Mouse (Mus musculus) left cerebral cortex, adult 6 months (tissue): ENCODE results near the gene Arhgap9. TPM values are rescaled to one million over a fixed set of nuclear protein-coding genes. Genes with fewer than 3 reads are reported as not detected.

Experiments used
- long read RNA-seq, 2 experiments: library from polyadenylated mRNA; unstranded; transcript quantifications; one replicate each; pipeline ENCODE4 v2.0.0; 2019 to 2020
- polyA plus RNA-seq: library from polyadenylated mRNA; unstranded; fragments of <200 nt; fragmentation: Nextera tagmentation; gene quantifications from 2 replicates; pipeline ENCODE4 v1.2.3, GENCODE M21; 2021

Arhgap9 gene
- 0.77 and 1.0 TPM in 2 replicates for polyA plus RNA-seq
- long read RNA-seq, experiment 1, partial matches to known transcripts: 0 of 6 reads
- long read RNA-seq, experiment 1, other reads (novel, unspliced or antisense): 1 of 6 reads
- long read RNA-seq, experiment 2, partial matches to known transcripts: 0 of 1 reads
- long read RNA-seq, experiment 2, other reads (novel, unspliced or antisense): 1 of 1 reads

GRCm38 (mm10) chr10:127321621-127322020, at the start of gene Arhgap9:
Gene Arhgap9 (plus strand): TSS chr10:127321964.

GRCm38 (mm10) chr10:127288800-127289572, 32.8 kb upstream of the Arhgap9 start, which contains the start of gene Mbd6:
Gene Mbd6 (minus strand): TSS chr10:127289018.

GRCm38 (mm10) chr10:127311476-127312355, 10.0 kb upstream of the Arhgap9 start, which contains the start of gene Mars:
Gene Mars (minus strand): TSS chr10:127311786.

DNA sequence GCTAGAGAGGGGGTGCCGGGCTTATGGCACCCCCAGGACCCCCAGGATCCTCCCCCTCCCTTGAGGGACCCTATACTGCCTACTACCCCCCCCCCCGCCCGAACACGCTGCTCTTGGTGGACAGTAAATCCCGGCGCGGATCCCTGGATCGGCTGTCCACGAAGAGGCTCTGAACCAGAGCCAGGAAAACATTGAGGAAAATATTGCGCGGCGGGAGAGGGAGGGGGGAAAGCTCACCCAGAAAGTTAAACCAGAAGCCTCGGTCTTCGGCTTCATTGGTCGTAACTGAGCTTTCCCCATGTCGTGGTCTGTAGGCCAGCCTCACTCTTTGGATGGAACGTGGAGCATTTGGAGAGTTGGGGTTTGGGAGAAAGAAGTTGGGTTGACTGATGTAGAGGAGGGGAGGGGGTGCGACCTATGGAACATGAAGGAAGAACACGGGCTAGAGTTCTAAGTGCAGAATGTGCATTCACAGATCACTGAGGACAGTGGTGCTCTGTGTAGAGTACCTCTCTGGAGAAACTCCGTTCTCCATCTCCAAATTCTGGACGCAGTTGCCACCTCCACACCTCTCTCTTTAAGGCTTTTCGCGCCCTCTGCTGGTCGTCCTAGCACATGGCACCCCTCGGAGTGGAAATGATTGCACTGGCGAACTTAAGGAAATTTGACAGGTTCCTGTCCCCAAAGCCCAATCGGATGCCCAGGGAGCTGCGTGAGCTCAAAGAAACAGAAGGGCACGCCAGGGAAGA, 20.3 kb downstream of the Arhgap9 start, which contains the start of gene Gli1:
Gene Gli1, minus strand, starts transcription at position 84 of the 749 bp plus-strand sequence.

DNA sequence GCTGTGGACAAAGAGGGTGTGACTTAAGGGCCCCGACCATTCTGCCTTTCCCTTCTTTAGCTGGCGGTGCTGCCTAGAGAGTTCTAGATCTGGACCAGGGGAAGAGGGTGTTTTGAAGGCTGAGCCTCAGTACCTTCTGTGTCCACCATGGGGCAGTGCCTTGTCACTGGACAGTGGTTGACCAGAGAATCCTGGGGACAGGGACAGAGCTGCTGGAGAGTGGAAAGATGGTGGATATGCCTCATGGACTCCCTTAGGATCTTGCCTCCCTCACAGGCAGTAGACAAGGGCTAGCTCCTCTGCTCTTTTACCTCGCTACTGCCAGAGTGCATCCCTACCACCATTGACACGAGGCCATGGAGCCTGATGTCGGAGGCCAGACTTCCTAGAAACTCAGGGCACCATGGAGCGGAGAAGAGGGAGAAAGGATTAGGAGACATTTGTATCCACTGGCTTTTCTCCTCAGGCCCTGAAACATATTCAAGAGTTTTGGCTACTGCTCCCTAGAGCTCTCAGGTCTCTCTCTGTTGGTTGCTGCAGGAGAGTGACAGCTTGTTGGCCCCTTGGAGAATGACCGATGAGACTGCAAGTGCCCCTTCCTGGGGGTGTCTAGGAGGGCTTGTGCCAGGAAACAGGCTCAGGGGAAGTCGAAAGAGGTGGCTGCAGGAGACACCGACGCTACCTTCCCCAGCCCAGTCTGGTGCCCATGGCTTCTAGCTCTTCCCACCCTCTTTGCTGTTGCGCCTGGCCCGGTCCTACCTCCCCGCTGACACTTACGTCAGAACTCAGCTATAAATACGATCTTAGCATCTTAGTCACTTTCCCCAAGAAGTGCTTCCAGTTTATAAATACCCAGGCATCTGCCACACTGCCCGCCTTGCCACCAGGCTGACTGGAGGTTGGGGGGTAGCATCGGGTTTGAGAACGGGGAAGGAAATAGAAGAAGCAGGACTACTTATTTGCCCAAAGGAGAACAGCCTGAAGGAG, 32.4 kb downstream of the Arhgap9 start, which contains the start of gene Inhbe:
Gene Inhbe, minus strand, starts transcription at position 503 of the 987 bp plus-strand sequence.

DNA sequence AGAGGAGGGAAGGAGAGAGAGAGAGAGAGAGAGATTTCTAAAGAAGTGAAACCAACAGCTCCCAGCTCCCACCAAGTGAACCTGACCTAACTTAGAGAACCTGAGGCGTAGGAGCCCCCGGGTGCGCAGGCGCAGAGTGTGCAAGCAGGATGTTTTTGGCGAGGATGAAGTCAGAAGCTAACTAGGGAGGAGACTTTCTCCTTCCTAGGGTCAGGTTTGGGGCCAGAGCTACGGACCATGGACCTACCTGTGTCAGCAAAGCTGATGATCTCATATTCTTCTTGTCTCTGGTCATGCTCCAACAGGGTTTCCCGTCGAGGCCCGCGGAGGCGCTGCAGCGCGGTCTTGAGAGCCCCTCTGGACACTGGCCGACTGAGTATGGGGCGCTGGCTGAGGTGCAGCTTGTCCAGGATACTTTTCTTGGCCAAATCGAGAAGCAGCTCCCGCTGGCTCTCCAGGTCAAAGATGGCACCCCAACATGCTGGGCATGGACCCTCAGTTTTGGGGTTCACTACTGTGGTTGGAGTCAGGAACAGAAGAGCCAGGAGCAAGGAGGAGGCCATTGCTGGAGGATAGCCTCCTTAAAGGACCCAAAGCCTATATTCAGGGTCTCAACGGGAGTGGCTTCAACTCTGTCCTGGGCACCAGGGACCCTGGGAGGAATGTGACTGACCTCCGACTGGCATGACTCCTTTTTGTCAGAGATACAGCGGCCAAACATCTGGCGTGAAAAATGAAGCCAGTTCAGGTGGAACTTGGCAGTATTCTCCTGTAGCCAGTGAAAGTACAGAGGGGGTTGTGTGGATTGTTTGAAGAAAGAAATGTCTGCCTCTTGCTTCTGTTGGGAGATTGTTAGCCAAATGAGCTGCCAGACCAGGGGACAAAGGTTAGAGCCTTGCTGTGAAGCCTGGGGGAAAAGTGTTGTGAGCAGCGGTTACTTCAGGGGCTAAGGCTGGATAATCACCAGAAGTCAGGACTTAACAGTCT, 48.4 kb downstream of the Arhgap9 start, which contains the start of gene Inhbc:
Gene Inhbc, minus strand, starts transcription at position 598 of the 987 bp plus-strand sequence.

Other genes starting within 250 kb of the Arhgap9 start
- gene Agap2, start 246.7 kb upstream of the Arhgap9 start, polyA plus RNA-seq: 17.8 and 20.2 TPM in 2 replicates
- gene Os9, start 200.8 kb upstream of the Arhgap9 start, polyA plus RNA-seq: 32.8 and 45.7 TPM in 2 replicates
- gene B4galnt1, start 156.7 kb upstream of the Arhgap9 start, polyA plus RNA-seq: 76.6 and 91.6 TPM in 2 replicates
- gene Slc26a10, start 141.3 kb upstream of the Arhgap9 start, polyA plus RNA-seq: 0.97 and 1.3 TPM in 2 replicates
- 20.2 and 22.6 TPM in 2 replicates for gene Arhgef25, start 131.9 kb upstream of the Arhgap9 start, polyA plus RNA-seq
- gene Dtx3, start 126.2 kb upstream of the Arhgap9 start, polyA plus RNA-seq: 6.7 and 58.5 TPM in 2 replicates
- gene Pip4k2c, start 110.4 kb upstream of the Arhgap9 start, polyA plus RNA-seq: 77.0 and 83.0 TPM in 2 replicates
- 301 and 323 TPM in 2 replicates for gene Kif5a, start 58.6 kb upstream of the Arhgap9 start, polyA plus RNA-seq
- 277 and 299 TPM in 2 replicates for gene Dctn2, start 55.6 kb upstream of the Arhgap9 start, polyA plus RNA-seq
- 1.5 and 8.9 TPM in 2 replicates for gene Mbd6, start 32.9 kb upstream of the Arhgap9 start, polyA plus RNA-seq
- gene Mars, start 10.2 kb upstream of the Arhgap9 start, polyA plus RNA-seq: 47.1 and 54.3 TPM in 2 replicates
- gene Gli1, start 20.0 kb downstream of the Arhgap9 start, polyA plus RNA-seq: 0.06 and 0.09 TPM in 2 replicates
- gene Inhbe, start 32.4 kb downstream of the Arhgap9 start, polyA plus RNA-seq: 0.09 and 0.10 TPM in 2 replicates
- not detected in 2 replicates for gene Inhbc, start 48.5 kb downstream of the Arhgap9 start, polyA plus RNA-seq
- 79.5 and 107 TPM in 2 replicates for gene R3hdm2, start 58.4 kb downstream of the Arhgap9 start, polyA plus RNA-seq
- not detected in 2 replicates for gene Stac3, start 179.7 kb downstream of the Arhgap9 start, polyA plus RNA-seq
- 3.7 and 3.8 TPM in 2 replicates for gene Ndufa4l2, start 193.0 kb downstream of the Arhgap9 start, polyA plus RNA-seq
- 15.4 and 17.6 TPM in 2 replicates for gene Shmt2, start 200.5 kb downstream of the Arhgap9 start, polyA plus RNA-seq
- 1.0 and 3.2 TPM in 2 replicates for gene Nxph4, start 212.6 kb downstream of the Arhgap9 start, polyA plus RNA-seq